Mouse (Mus musculus) hindbrain, embryonic 11.5 days (tissue): Measurements from ENCODE around the gene Dhrs1. TPM values are rescaled to one million over a fixed set of nuclear protein-coding genes. Genes with fewer than 3 reads are reported as not detected.

Source experiments
- ATAC-seq: fragments of 200-750 bp; cut with Nextera tagmentation; 2 replicates; pipeline ENCODE4 v1.8.0; 2017; ENCODE audit warnings: mild to moderate bottlenecking, moderate TSS enrichment, moderate library complexity; ENCODE audit not compliant: low FRiP score
- DNase-seq: peaks from one replicate; pipeline ENCODE4 v3.0.0-alpha.2; 2015; ENCODE audit warnings: low spot score
- H3K27ac ChIP-seq: fragments of 300-500 bp; sonication (generic); 2 replicates; pipeline ENCODE4 v1.5.1; 2014; ENCODE audit warnings: mild to moderate bottlenecking, low read depth, low read length
- H3K27me3 ChIP-seq: fragments of 300-500 bp; sonication (generic); 2 replicates; pipeline ENCODE4 v1.6.1; 2014; ENCODE audit warnings: mild to moderate bottlenecking, low read length, moderate library complexity, mixed read lengths; ENCODE audit not compliant: control insufficient read depth, insufficient read depth
- H3K36me3 ChIP-seq: fragments of 300-500 bp; sonication (generic); 2 replicates; pipeline ENCODE4 v1.6.1; 2014; ENCODE audit warnings: mild to moderate bottlenecking, low read length, moderate library complexity, mixed read lengths; ENCODE audit not compliant: control insufficient read depth, insufficient read depth
- H3K4me1 ChIP-seq: fragments of 300-500 bp; sonication (generic); replicated peaks from 2 replicates; pipeline ENCODE4 v1.6.1; 2014; ENCODE audit warnings: low read length, mixed read lengths; ENCODE audit not compliant: control insufficient read depth, insufficient read depth
- H3K4me2 ChIP-seq: fragments of 300-500 bp; sonication (generic); replicated peaks from 2 replicates; pipeline ENCODE4 v1.6.1; 2014; ENCODE audit warnings: mild to moderate bottlenecking, low read depth, low read length
- H3K4me3 ChIP-seq: fragments of 300-500 bp; sonication (generic); 2 replicates; pipeline ENCODE4 v1.5.1; 2014; ENCODE audit warnings: low read depth, low read length
- H3K9ac ChIP-seq: fragments of 300-500 bp; sonication (generic); 2 replicates; pipeline ENCODE4 v1.6.1; 2014; ENCODE audit warnings: low read depth, low read length
- H3K9me3 ChIP-seq: fragments of 300-500 bp; sonication (generic); 2 replicates; pipeline ENCODE4 v1.6.1; 2016; ENCODE audit warnings: low read length; ENCODE audit not compliant: control insufficient read depth
- WGBS: fragments of 180-500 bp; shearing (Covaris S2); extraction: QIAGEN DNeasy Blood & Tissue Kit; methylation state at CpG from one replicate; pipeline ENCODE4 v1.1.7; 2014; 5-methylcytosine and 5-hydroxymethylcytosine counted together
- polyA plus RNA-seq: library from polyadenylated mRNA; unstranded; fragments of >200 nt; fragmentation: Nextera tagmentation; extraction: Ambion mirVana; gene quantifications from 2 replicates; pipeline ENCODE4 v1.2.1, GENCODE M21; 2014

The Dhrs1 gene
- polyA plus RNA-seq, 1 experiment from 2014 or later, result 68.6 TPM

- ATAC-seq, result no peak
- Histone ChIP-seq H3K4me3 (no peak overlapping the region), H3K4me1 (0 out of 2 replicates have a peak, but pooled peaks cover 5% of the 10 kb centered on the region), H3K27me3 (peaks cover 17% of the 10 kb centered on the region), H3K9me3 (no peaks in the 10 kb centered on the region), H3K4me2 (no peak overlapping the region), H3K36me3 (peaks cover 15% of the 10 kb centered on the region; the same call in 1 of the 2 replicates), H3K27ac (no peak overlapping the region), H3K9ac (no peak overlapping the region)
- 92% methylated on average over 6 of the region's 6 CpGs for WGBS
- DNase-seq, result no peak
Observed at GRCm38 (mm10) chr14:55757566-55757965, 12.1 kb upstream of the Dhrs1 start.

GRCm38 (mm10) chr14:55747051-55747847 is 1.8 kb upstream of the Dhrs1 start:
- Histone ChIP-seq H3K4me3 (no peak overlapping the region), H3K4me2 (no peak overlapping the region), H3K27me3 (no peaks in the 10 kb centered on the region), H3K4me1 (peaks cover 3% of the 10 kb centered on the region; the same call in 1 of the 2 replicates), H3K9me3 (no peaks in the 10 kb centered on the region), H3K9ac (no peak overlapping the region), H3K27ac (no peak overlapping the region), H3K36me3 (no peaks in the 10 kb centered on the region)
- DNase-seq, result no peak
- WGBS, result 90% methylated on average over 10 of the region's 10 CpGs
- no peak for ATAC-seq

GRCm38 (mm10) chr14:55745861-55746237 is 359 bp upstream of the Dhrs1 start:
- Histone ChIP-seq H3K27me3 (no peaks in the 10 kb centered on the region), H3K4me1 (peaks cover 3% of the 10 kb centered on the region; the same call in 1 of the 2 replicates), H3K4me3 (peak overlapping the region; percentile 93), H3K4me2 (peak overlapping the region; percentile 71), H3K27ac (no peak overlapping the region), H3K36me3 (no peaks in the 10 kb centered on the region), H3K9me3 (no peaks in the 10 kb centered on the region), H3K9ac (peak overlapping the region; percentile 81)
- DNase-seq, result no peak
- under 1% methylated on average over 31 of the region's 31 CpGs for WGBS
- no peak; the same call in 1 of the 2 replicates for ATAC-seq

GRCm38 (mm10) chr14:55743711-55744110 is 1.8 kb downstream of the Dhrs1 start:
- no peak overlapping the region for H3K4me2 ChIP-seq
- WGBS, result 16% methylated on average over 10 of the region's 10 CpGs
- no peaks in the 10 kb centered on the region for H3K9me3 ChIP-seq
- H3K9ac ChIP-seq, result no peak overlapping the region
- no peaks in the 10 kb centered on the region for H3K27me3 ChIP-seq
- H3K4me3 ChIP-seq, result no peak overlapping the region
- no peak overlapping the region for H3K27ac ChIP-seq
- peak; percentile 63; the same call in 1 of the 2 replicates for ATAC-seq
- DNase-seq, result peak; percentile 92
- H3K36me3 ChIP-seq, result 0 out of 2 replicates have a peak, but pooled peaks cover 2% of the 10 kb centered on the region
- peaks cover 3% of the 10 kb centered on the region; the same call in 1 of the 2 replicates for H3K4me1 ChIP-seq

- Histone ChIP-seq H3K9me3 (no peaks in the 10 kb centered on the region), H3K27me3 (no peaks in the 10 kb centered on the region), H3K36me3 (0 out of 2 replicates have a peak, but pooled peaks cover 2% of the 10 kb centered on the region), H3K4me3 (no peak overlapping the region), H3K9ac (no peak overlapping the region), H3K4me1 (no peaks in the 10 kb centered on the region), H3K4me2 (no peak overlapping the region), H3K27ac (no peak overlapping the region)
- DNase-seq, result no peak
- 88% methylated on average over 9 of the region's 9 CpGs for WGBS
- no peak for ATAC-seq
Observed at GRCm38 (mm10) chr14:55737086-55737687, 8.3 kb downstream of the Dhrs1 start.

- Histone ChIP-seq H3K9ac (no peak overlapping the region), H3K4me1 (no peaks in the 10 kb centered on the region), H3K27ac (no peak overlapping the region), H3K36me3 (0 out of 2 replicates have a peak, but pooled peaks cover 2% of the 10 kb centered on the region), H3K4me2 (no peak overlapping the region), H3K27me3 (no peaks in the 10 kb centered on the region), H3K4me3 (no peak overlapping the region), H3K9me3 (no peaks in the 10 kb centered on the region)
- DNase-seq, result no peak
- WGBS, result 88% methylated on average over 4 of the region's 4 CpGs
- no peak for ATAC-seq
Observed at GRCm38 (mm10) chr14:55735758-55736157, 9.7 kb downstream of the Dhrs1 start.

- no peak overlapping the region for H3K4me2 ChIP-seq
- WGBS, result 78% methylated on average over 3 of the region's 3 CpGs
- no peak overlapping the region for H3K27ac ChIP-seq
Observed at GRCm38 (mm10) chr14:55735334-55735733, 10.2 kb downstream of the Dhrs1 start.

GRCm38 (mm10) chr14:55734869-55735268 is 10.6 kb downstream of the Dhrs1 start:
- Histone ChIP-seq H3K9me3 (no peaks in the 10 kb centered on the region), H3K27me3 (no peaks in the 10 kb centered on the region), H3K36me3 (no peaks in the 10 kb centered on the region), H3K4me3 (no peak overlapping the region), H3K27ac (no peak overlapping the region), H3K4me2 (no peak overlapping the region), H3K9ac (no peak overlapping the region), H3K4me1 (no peaks in the 10 kb centered on the region)
- 75% methylated on average over 7 of the region's 7 CpGs for WGBS
- ATAC-seq (no peak), DNase-seq (no peak)

More at GRCm38 (mm10) chr14:55735334-55735733, 10.2 kb downstream of the Dhrs1 start:
- no peak for DNase-seq
- Histone ChIP-seq H3K27me3 (no peaks in the 10 kb centered on the region), H3K4me1 (no peaks in the 10 kb centered on the region), H3K9ac (no peak overlapping the region), H3K9me3 (no peaks in the 10 kb centered on the region), H3K36me3 (0 out of 2 replicates have a peak, but pooled peaks cover 2% of the 10 kb centered on the region), H3K4me3 (no peak overlapping the region)
- no peak for ATAC-seq
